Mouse (Mus musculus) spleen, adult 2 months (tissue): ENCODE results near the gene Arsb. TPM values are rescaled to one million over a fixed set of nuclear protein-coding genes. Genes with fewer than 3 reads are reported as not detected.

Source experiments
- DNase-seq, 2 experiments: peaks; one replicate each; pipeline versions ENCODE4 v3.0.0 to v3.0.0-alpha.2; 2012 to 2021; ENCODE audit warnings: low spot score in 2 of 2, low read depth in 1 of 2
- H3K27ac ChIP-seq: fragments of 200-500 bp; 2 replicates; pipeline ENCODE4 v1.5.1; 2012; ENCODE audit warnings: low read length, inconsistent platforms; ENCODE audit not compliant: insufficient read depth
- H3K27me3 ChIP-seq: fragments of 200-500 bp; 2 replicates; pipeline ENCODE4 v1.6.1; 2012; ENCODE audit warnings: mild to moderate bottlenecking, moderate library complexity, low read length, inconsistent platforms; ENCODE audit not compliant: control insufficient read depth, insufficient read depth
- H3K36me3 ChIP-seq: fragments of 200-500 bp; 2 replicates; pipeline ENCODE4 v1.6.1; 2012; ENCODE audit warnings: mild to moderate bottlenecking, low read length, inconsistent platforms; ENCODE audit not compliant: control insufficient read depth, insufficient read depth
- H3K4me1 ChIP-seq: fragments of 200-500 bp; 2 replicates; pipeline ENCODE4 v1.6.1; 2011; ENCODE audit warnings: inconsistent platforms; ENCODE audit not compliant: control insufficient read depth, insufficient read depth, insufficient read length
- H3K4me3 ChIP-seq: fragments of 200-500 bp; 2 replicates; pipeline ENCODE4 v1.5.1; 2011; ENCODE audit warnings: mild to moderate bottlenecking, inconsistent platforms; ENCODE audit not compliant: insufficient read depth, insufficient read length; ENCODE audit errors: extremely low read depth
- CTCF ChIP-seq: fragments of 200-500 bp; IDR thresholded peaks from 2 replicates; pipeline ENCODE4 v1.5.1; 2011; ENCODE audit warnings: mild to moderate bottlenecking, inconsistent platforms; ENCODE audit not compliant: insufficient read depth, insufficient read length, insufficient replicate concordance; ENCODE audit errors: extremely low read depth
- POLR2A ChIP-seq: fragments of 200-500 bp; IDR thresholded peaks from 2 replicates; pipeline ENCODE4 v1.6.1; 2011; ENCODE audit warnings: low read depth, low read length, inconsistent platforms
- WGBS: fragments of 180-500 bp; shearing (Covaris S2); methylation state at CpG from one replicate; pipeline ENCODE4 v1.1.7; 2018; 5-methylcytosine and 5-hydroxymethylcytosine counted together
- polyA plus RNA-seq: library from polyadenylated mRNA; depleted of rRNA; stranded (reverse); fragments of >200 nt; gene quantifications from 2 replicates; pipeline ENCODE4 v1.2.3, GENCODE M21; 2012

Arsb gene
- polyA plus RNA-seq, 1 experiment, result 16.6 TPM

DNA sequence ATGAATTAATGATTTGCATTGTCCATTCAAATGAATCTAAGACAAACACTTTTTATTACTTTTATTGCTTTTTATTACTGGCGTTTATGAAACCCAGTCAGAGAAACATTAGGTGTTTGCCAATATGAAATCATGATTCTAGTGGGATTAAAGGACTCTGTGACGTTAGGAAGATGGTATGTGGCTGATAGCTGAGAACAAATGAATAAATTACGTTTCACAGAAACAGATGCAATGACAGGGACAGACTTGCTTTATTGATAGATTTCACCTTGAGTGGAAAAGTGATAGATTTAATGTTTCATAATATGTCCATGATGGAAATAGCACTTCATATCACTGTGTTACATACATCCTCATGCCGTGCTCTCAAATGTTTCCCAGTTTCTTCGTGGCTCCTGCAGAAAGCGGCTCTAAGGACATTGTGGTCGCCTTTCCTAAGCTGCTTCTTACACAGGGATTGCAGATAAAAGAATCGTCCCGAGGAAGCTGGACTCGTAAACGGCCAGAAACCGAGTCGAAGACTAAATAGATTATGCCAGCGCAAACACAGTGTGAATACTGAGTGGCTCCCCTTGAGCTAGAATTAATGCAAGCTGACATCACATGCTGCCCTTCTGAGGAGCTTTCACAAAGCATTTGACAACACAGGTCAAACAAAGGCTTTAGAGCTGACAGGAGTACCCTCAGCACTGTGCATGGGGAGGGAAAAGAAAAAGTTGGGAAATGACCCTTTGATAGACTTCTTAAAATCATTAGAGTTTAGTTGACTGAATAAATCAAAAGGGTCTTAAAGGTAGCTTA, 18.6 kb upstream of the Arsb start:
- WGBS, result 94% methylated on average over 14 of the region's 14 CpGs
- Histone ChIP-seq H3K27me3 (no peaks in the 10 kb centered on the region), H3K4me1 (peaks cover 3% of the 10 kb centered on the region; the same call in 1 of the 2 replicates), H3K4me3 (no peak overlapping the region), H3K27ac (no peak overlapping the region), H3K36me3 (no peaks in the 10 kb centered on the region)
- TF ChIP-seq CTCF (no peak), POLR2A (no peak)
- DNase-seq, result no peak

DNA sequence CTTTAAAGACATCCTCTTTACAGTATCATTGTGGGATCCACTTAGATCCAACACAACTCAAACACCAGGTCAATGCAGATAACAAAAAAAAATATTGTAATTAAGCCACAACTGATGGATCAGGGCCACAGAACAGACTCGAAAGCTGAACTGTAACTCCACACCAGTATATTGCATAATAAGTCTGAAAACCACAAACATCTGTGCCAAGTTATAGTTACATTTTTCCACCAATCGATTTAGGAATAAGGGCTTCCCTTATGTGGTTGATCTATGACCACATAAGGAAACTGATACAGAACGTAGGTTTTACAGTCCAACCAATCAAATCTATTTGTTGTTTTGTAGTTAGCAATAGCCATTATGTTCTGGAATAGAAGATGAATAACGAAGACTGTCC, 16.3 kb upstream of the Arsb start:
- Histone ChIP-seq H3K27ac (no peak overlapping the region), H3K4me1 (peaks cover 3% of the 10 kb centered on the region; the same call in 1 of the 2 replicates), H3K4me3 (no peak overlapping the region), H3K36me3 (no peaks in the 10 kb centered on the region), H3K27me3 (no peaks in the 10 kb centered on the region)
- TF ChIP-seq POLR2A (no peak), CTCF (no peak)
- DNase-seq, result no peak
- WGBS, result 30% methylated on average over 4 of the region's 4 CpGs

DNA sequence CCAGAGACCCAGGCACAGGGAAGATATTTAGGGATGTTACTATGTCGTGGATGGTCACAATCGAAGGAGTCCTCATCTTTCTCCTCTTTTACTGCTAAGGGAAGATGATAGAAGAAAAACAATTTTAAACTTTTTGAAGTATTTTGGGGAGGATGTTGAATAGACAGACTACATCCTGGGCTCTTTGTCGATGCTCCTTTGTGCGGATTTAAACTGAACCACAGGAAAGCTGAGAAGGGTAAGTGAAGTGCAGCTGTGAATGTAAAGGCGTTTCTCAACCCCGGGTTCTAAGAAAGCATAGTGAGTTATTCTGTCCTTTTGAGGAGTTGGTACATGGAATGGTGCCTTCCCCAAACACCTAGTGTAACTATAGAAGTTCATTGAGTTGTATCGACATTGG, 14.8 kb upstream of the Arsb start:
- TF ChIP-seq CTCF, result no peak
- TF ChIP-seq POLR2A, result no peak
- Histone ChIP-seq H3K4me1 (peaks cover 3% of the 10 kb centered on the region; the same call in 1 of the 2 replicates), H3K36me3 (no peaks in the 10 kb centered on the region), H3K27me3 (no peaks in the 10 kb centered on the region), H3K4me3 (no peak overlapping the region), H3K27ac (no peak overlapping the region)
- no peak for DNase-seq
- WGBS, result 79% methylated on average over 7 of the region's 7 CpGs

DNA sequence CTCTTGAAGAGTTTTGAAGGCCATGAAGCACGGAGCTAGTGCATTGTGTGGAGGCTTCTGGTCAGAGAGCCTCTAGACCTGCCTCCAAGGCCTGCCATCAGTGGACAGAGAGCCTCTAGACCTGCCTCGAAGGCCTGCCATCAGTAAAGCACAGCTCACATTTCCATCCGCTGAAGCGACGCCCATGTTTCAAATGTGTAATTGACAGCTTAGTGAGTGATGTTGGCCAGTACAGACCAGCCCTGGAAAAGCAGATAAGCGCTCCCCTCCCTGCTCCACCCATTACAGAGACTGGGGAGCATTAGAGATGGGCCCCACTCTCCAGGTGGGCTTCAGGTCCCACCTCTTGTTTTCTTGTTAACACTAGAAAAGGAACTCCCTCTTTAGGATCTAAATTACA, 13.9 kb upstream of the Arsb start:
- 86% methylated on average over 6 of the region's 6 CpGs for WGBS
- TF ChIP-seq POLR2A, result no peak
- TF ChIP-seq CTCF, result no peak

DNA sequence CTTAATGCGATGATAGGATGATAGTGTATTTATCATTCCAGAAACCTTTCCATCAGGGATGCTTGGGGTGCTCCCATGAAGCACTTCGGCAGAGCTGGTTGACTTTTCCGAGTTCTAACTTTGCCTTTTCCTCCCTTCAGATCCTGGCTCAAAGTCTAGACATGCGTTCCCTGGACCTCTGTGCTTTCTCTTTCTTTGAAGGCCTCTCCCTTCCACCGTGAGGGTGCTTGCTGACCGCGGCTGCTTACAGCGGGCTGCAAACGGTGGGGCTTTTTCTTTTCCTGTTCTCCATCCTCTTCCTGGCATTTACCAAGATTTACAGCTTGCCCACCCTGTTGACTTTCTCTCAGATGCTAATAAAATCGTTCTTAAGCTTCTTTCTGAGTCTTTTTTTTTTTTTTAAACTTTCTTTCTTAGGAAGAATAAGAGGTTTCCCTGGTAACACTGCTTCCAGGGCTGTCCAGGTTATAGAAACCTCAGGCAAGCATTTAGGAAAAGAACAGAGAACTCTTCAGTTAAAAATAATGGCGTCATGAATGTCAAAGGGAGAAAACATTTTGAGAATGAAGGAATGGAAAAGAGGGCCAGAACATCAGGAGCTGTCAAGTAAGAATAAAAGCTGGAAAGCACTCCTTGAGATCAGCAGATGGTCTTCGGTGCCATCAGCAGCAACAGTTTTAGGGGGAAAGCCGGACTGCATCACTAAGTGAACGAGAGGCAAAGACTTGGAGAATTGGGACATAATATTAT, 13.1 kb upstream of the Arsb start:
- Histone ChIP-seq H3K27me3 (no peaks in the 10 kb centered on the region), H3K27ac (no peak overlapping the region), H3K36me3 (no peaks in the 10 kb centered on the region), H3K4me1 (peaks cover 3% of the 10 kb centered on the region; the same call in 1 of the 2 replicates), H3K4me3 (no peak overlapping the region)
- TF ChIP-seq POLR2A, result no peak
- no peak for TF ChIP-seq CTCF
- DNase-seq, result no peak
- WGBS, result 52% methylated on average over 14 of the region's 14 CpGs

More for the DNA sequence above, 13.9 kb upstream of the Arsb start:
- no peaks in the 10 kb centered on the region for H3K36me3 ChIP-seq
- H3K27me3 ChIP-seq, result no peaks in the 10 kb centered on the region
- no peak overlapping the region for H3K27ac ChIP-seq
- no peak overlapping the region for H3K4me3 ChIP-seq
- DNase-seq, result no peak
- H3K4me1 ChIP-seq, result peaks cover 3% of the 10 kb centered on the region; the same call in 1 of the 2 replicates

DNA sequence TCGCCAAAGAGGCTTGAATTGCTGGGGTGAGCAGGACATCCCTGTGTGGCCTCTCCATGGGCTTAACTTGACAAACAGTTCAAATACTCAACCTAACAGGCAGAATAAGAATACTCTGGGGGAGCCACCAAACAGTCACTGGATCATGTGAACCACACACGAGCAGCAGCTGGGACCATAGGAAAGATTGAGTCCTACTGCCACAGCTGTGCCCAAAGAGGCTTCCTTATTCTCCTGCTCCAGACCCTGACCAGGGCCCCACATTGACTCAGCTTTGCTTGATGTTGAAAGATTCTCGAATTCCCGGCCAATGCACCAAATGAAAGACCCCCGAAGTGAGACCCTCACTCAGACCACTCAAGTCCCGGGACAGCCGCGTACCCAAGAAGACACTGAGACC, 9.6 kb upstream of the Arsb start:
- Histone ChIP-seq H3K4me1 (no peaks in the 10 kb centered on the region; the same call in 1 of the 2 replicates), H3K27me3 (no peaks in the 10 kb centered on the region), H3K27ac (no peak overlapping the region), H3K36me3 (no peaks in the 10 kb centered on the region), H3K4me3 (no peak overlapping the region)
- WGBS, result 96% methylated on average over 8 of the region's 8 CpGs
- no peak for TF ChIP-seq CTCF
- no peak for TF ChIP-seq POLR2A
- no peak for DNase-seq
